Mouse (Mus musculus) midbrain, embryonic 10.5 days (tissue): ENCODE measurements around the gene Gucy2e. TPM values are rescaled to one million over a fixed set of nuclear protein-coding genes. Genes with fewer than 3 reads are reported as not detected.
A peak's percentile ranks its signal among the peaks of the same experiment; 100 is the strongest.

Experiments
- DNase-seq: peaks from one replicate; pipeline ENCODE4 v3.0.0-alpha.2; 2017; ENCODE audit warnings: low spot score
- H3K27ac ChIP-seq: fragments of 300-500 bp; sonication (generic); replicated peaks from 2 replicates; pipeline ENCODE4 v1.5.1; 2016; ENCODE audit warnings: mild to moderate bottlenecking
- H3K27me3 ChIP-seq: fragments of 300-500 bp; sonication (generic); 2 replicates; pipeline ENCODE4 v1.6.1; 2016; ENCODE audit warnings: low read depth, mild to moderate bottlenecking; ENCODE audit not compliant: poor library complexity, severe bottlenecking
- H3K36me3 ChIP-seq: fragments of 300-500 bp; sonication (generic); 2 replicates; pipeline ENCODE4 v1.6.1; 2016; ENCODE audit warnings: mild to moderate bottlenecking, moderate library complexity
- H3K4me1 ChIP-seq: fragments of 300-500 bp; sonication (generic); 2 replicates; pipeline ENCODE4 v1.6.1; 2016
- H3K4me3 ChIP-seq: fragments of 300-500 bp; sonication (generic); 2 replicates; pipeline ENCODE4 v1.5.1; 2016; ENCODE audit warnings: mild to moderate bottlenecking, moderate library complexity
- H3K9me3 ChIP-seq: fragments of 300-500 bp; sonication (generic); replicated peaks from 2 replicates; pipeline ENCODE4 v1.6.1; 2016; ENCODE audit warnings: mild to moderate bottlenecking
- WGBS: fragments of 180-500 bp; shearing (Covaris S2); methylation state at CpG from one replicate; pipeline ENCODE4 v1.1.7; 2016; 5-methylcytosine and 5-hydroxymethylcytosine counted together
- polyA plus RNA-seq: library from polyadenylated mRNA; unstranded; fragments of >200 nt; fragmentation: Nextera tagmentation; extraction: Ambion mirVana; gene quantifications from 2 replicates; pipeline ENCODE4 v1.2.1, GENCODE M21; 2016

Gucy2e gene
- polyA plus RNA-seq, 1 experiment from 2014 or later = 0.06 TPM

DNA sequence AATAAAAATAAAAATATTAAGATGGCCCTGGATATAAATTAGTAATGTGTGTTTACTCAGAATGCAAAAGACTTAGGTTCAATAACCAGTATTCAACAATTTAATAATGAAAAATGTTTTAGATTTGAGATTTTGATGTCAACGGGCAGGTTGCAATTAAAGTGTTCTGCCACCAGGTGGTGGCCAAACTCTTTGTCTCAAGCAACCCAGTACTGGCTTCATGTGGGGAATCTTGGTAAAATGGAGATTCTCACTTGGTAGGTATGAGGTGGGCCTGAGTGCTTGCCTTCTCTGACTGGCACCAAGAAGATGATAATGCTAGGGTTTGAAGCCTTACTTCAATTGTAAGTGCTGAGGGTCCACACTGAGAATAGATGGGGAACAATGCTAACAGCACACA is 44.0 kb downstream of the Gucy2e start:
- H3K4me1 ChIP-seq = peaks cover 14% of the 10 kb centered on the region
- 5% methylated on average over 1 of the region's 1 CpGs for WGBS

DNA sequence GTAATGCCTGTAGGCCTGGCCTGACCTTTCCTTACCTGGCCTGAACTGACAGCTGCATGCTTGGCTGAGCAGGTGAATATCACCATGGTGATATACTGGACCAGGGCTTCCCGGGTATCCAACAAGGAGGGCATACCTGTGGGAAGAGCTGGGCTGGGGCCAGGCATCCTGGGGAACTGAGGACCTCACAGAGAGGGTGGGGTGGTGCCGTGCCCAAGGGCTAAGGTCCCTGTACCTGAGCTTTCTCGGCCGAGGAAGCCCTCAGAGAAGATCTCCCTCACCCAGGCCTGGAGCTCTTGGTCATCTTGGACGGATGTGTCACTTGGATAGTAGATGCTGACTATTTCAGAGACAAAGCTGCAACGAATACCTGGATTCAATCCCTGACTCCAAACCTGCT is 50.9 kb downstream of the Gucy2e start:
- WGBS = 85% methylated on average over 6 of the region's 6 CpGs
- H3K27me3 ChIP-seq = no peaks in the 10 kb centered on the region
- H3K9me3 ChIP-seq = no peaks in the 10 kb centered on the region
- H3K36me3 ChIP-seq = no peaks in the 10 kb centered on the region
- no peak for DNase-seq
- H3K27ac ChIP-seq = no peak overlapping the region
- H3K4me1 ChIP-seq = no peaks in the 10 kb centered on the region
- H3K4me3 ChIP-seq = no peak overlapping the region

More for the DNA sequence above, 44.0 kb downstream of the Gucy2e start:
- DNase-seq = peak; percentile 28
- Histone ChIP-seq H3K36me3 (no peaks in the 10 kb centered on the region), H3K4me3 (no peak overlapping the region), H3K27me3 (peaks cover 27% of the 10 kb centered on the region), H3K9me3 (no peaks in the 10 kb centered on the region), H3K27ac (no peak overlapping the region)

DNA sequence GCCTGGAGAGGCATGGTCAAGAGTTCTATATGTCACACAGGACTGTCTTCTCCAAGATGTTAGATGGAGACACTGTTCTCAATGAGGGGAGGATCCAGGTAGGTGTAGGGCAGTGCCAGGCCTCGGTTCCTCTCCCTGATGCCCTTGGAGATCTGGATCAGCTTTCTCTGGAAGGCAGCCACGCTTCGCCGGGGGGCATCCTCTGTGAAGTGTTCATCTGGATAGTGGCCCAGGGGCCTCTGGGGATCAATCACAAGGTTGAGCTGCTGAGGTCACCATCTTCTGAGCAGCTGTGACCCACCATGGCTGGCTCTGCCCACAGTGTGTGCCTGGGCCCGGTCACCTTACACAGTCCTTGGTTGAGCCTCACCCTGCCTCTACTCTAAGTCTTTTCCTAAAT is 51.8 kb downstream of the Gucy2e start:
- Histone ChIP-seq H3K4me3 (no peak overlapping the region), H3K27me3 (no peaks in the 10 kb centered on the region), H3K9me3 (no peaks in the 10 kb centered on the region), H3K27ac (no peak overlapping the region), H3K36me3 (no peaks in the 10 kb centered on the region), H3K4me1 (no peaks in the 10 kb centered on the region)
- 92% methylated on average over 5 of the region's 5 CpGs for WGBS
- DNase-seq = no peak

DNA sequence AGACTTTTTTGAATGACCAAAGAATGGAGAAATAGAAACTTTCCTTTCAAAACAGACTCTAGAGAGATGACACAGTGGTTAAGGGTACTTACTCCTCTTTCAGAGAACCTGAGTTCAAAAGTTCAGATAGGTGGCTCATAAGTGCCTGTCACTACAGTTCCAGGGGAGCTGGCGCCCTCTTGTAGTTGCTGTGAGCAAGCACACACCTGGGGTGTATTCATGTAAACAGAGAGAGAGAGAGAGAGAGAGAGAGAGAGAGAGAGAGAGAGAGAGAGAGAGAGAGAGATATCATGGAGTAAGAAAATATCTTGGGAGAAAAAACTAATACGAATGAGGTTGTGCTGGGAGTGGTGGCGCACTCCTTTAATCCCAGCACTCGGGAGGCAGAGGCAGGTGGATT is 56.7 kb downstream of the Gucy2e start:
- no peaks in the 10 kb centered on the region for H3K27me3 ChIP-seq
- no peaks in the 10 kb centered on the region for H3K4me1 ChIP-seq
- H3K27ac ChIP-seq = no peak overlapping the region
- DNase-seq = no peak
- no peaks in the 10 kb centered on the region for H3K36me3 ChIP-seq
- no peak overlapping the region for H3K4me3 ChIP-seq
- WGBS = 82% methylated on average over 4 of the region's 4 CpGs
- no peaks in the 10 kb centered on the region for H3K9me3 ChIP-seq

DNA sequence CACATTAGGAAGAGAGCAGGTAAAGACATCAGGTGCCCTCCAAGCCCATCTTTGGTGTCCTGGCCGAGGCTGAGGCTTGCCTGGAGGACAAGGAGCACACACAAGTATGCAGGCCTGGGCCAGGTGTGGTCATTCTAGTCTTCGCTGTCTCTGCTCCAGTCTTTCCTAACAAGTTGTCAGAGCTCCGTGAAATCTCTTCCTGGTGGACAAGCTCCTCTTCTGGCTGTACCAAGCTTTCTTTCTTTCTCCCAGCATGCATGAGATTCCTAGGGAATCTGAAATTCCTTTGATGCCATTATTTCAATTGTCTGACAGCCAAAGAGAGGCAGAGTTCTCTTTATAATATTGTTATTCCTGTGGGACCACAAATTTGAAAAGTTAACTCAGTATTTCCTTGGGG is 57.3 kb downstream of the Gucy2e start:
- Histone ChIP-seq H3K4me3 (no peak overlapping the region), H3K36me3 (no peaks in the 10 kb centered on the region), H3K27me3 (no peaks in the 10 kb centered on the region), H3K27ac (no peak overlapping the region), H3K4me1 (no peaks in the 10 kb centered on the region), H3K9me3 (no peaks in the 10 kb centered on the region)
- 56% methylated on average over 3 of the region's 3 CpGs for WGBS
- DNase-seq = no peak

DNA sequence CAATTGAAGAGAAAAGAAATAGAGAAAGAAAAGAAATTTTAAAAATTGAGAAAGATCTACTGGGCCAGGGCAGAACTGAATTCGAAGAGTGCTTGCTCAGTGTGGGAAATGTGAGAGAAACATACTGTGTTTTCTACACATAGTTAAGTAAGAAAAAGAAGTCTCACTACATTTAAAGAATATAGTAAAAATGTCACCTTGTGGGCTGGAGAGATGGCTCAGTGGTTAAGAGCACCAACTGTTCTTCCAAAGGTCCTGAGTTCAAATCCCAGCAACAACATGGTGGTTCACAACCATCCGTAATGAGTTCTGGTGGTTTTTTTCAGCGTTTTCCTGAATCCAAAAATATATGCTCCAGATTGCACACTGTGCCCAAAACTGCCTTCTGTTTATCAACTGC is 58.3 kb downstream of the Gucy2e start:
- Histone ChIP-seq H3K4me3 (no peak overlapping the region), H3K4me1 (no peaks in the 10 kb centered on the region), H3K27me3 (no peaks in the 10 kb centered on the region), H3K27ac (no peak overlapping the region), H3K36me3 (no peaks in the 10 kb centered on the region), H3K9me3 (no peaks in the 10 kb centered on the region)
- no peak for DNase-seq
- WGBS = 86% methylated on average over 3 of the region's 3 CpGs

DNA sequence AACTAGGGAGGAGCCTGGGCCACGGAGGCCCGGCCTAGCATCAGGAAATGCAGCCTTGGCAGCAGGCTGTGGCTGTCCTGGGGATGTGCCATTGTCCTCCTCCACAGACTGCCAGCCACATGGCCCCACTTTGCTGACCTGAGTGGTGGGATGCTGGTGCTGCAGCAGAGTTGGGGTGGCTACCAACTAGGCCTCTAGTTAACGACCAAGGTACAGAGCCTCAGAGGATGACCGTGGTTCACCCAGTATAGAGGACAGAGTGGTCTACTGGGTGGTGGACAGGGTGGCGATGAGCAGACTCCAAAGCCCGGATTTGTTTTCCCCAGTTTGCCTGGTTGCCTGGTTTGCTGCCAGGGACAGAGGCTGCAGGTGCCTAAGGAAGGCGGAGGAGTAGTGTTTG is 62.1 kb downstream of the Gucy2e start:
- no peaks in the 10 kb centered on the region for H3K4me1 ChIP-seq
- no peak overlapping the region for H3K27ac ChIP-seq
- no peaks in the 10 kb centered on the region for H3K36me3 ChIP-seq
- 87% methylated on average over 7 of the region's 7 CpGs for WGBS
- H3K27me3 ChIP-seq = no peaks in the 10 kb centered on the region
- no peak overlapping the region for H3K4me3 ChIP-seq
- no peak for DNase-seq
- H3K9me3 ChIP-seq = no peaks in the 10 kb centered on the region

DNA sequence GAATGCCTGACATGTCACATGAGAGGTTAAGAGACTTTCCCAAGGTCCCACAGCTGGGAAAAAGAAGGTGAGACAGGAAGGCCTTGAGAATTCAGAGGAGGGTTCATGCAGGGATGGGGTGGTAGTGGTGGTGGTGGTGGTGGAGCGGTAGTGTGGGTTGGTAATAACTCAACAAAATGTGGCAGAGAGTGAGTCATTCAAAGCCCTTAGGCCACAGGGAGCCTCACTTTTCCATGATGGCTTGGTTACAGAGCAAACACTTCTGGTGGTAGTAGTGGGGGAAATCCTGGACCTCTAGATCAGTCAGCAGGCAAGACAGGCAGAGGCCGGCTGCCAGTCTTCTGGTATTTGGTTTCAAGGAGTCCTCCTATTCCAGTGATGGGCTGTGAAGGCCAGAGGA is 64.2 kb downstream of the Gucy2e start:
- no peaks in the 10 kb centered on the region for H3K27me3 ChIP-seq
- 93% methylated on average over 2 of the region's 2 CpGs for WGBS
- DNase-seq = no peak
- H3K4me3 ChIP-seq = no peak overlapping the region
- H3K36me3 ChIP-seq = no peaks in the 10 kb centered on the region
- H3K27ac ChIP-seq = no peak overlapping the region
- no peaks in the 10 kb centered on the region for H3K9me3 ChIP-seq
- no peaks in the 10 kb centered on the region for H3K4me1 ChIP-seq

DNA sequence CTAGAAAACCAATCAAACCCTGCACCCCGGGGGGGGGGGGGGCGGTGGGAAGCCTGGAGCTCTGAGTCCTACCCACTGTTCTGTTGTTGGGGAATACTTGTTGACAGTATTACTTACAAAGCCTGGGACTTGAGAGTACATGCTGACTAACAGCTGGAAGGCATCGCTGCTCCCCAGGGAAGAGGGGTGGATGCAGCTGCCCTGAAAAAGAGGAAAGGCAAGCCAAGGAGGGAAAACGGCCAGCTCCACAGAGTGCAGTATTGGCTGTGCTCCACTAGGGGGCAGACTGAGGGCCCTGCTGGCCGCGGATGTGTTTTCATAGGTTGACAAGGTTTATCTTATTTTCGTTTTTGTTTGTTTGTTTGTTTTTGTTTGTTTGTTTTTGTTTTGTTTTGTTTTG is 65.2 kb downstream of the Gucy2e start:
- no peaks in the 10 kb centered on the region for H3K9me3 ChIP-seq
- H3K4me1 ChIP-seq = no peaks in the 10 kb centered on the region
- peak; percentile 45 for DNase-seq
- WGBS = 27% methylated on average over 7 of the region's 7 CpGs
- H3K4me3 ChIP-seq = no peak overlapping the region
- no peaks in the 10 kb centered on the region for H3K27me3 ChIP-seq
- H3K36me3 ChIP-seq = no peaks in the 10 kb centered on the region
- no peak overlapping the region for H3K27ac ChIP-seq

DNA sequence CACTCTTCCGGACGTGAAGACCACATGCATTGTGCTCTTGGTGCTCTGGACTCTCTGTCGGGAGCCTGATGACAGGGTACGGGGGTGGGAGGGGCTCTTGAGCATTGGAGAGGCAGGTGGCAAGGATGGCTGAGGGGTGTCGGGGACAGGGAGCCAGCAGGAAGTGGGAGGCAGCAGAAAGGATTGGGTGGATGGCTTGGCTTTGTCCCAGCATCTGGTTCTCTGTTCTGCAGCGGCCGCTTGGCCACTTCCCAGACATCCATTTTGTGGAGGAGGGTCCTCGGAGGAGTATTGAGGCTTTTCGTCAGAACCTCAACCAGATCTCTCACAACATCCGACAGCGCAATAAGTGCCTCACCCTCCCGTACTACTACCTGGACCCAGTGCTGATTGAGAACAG is 67.5 kb downstream of the Gucy2e start:
- Histone ChIP-seq H3K4me3 (no peak overlapping the region), H3K36me3 (no peaks in the 10 kb centered on the region), H3K9me3 (no peaks in the 10 kb centered on the region), H3K4me1 (no peaks in the 10 kb centered on the region), H3K27ac (no peak overlapping the region), H3K27me3 (peaks cover 2% of the 10 kb centered on the region; the same call in 1 of the 2 replicates)
- no peak for DNase-seq
- WGBS = 91% methylated on average over 12 of the region's 12 CpGs

Other genes starting within 250 kb of the Gucy2e start
- gene Pfas, start 228.6 kb downstream of the Gucy2e start, polyA plus RNA-seq = 57.8 and 59.2 TPM in 2 replicates
- 82.4 and 85.6 TPM in 2 replicates for gene Ctc1, start 221.1 kb downstream of the Gucy2e start, polyA plus RNA-seq
- 218 and 239 TPM in 2 replicates for gene Aurkb, start 191.4 kb downstream of the Gucy2e start, polyA plus RNA-seq
- 6.9 and 8.7 TPM in 2 replicates for gene Borcs6, start 177.3 kb downstream of the Gucy2e start, polyA plus RNA-seq
- 63.4 and 64.8 TPM in 2 replicates for gene Tmem107, start 166.2 kb downstream of the Gucy2e start, polyA plus RNA-seq
- 63.1 and 90.1 TPM in 2 replicates for gene Vamp2, start 148.5 kb downstream of the Gucy2e start, polyA plus RNA-seq
- gene Per1, start 141.8 kb downstream of the Gucy2e start, polyA plus RNA-seq = 6.8 and 7.6 TPM in 2 replicates
- 0.07 and 0.09 TPM in 2 replicates for gene Hes7, start 116.6 kb downstream of the Gucy2e start, polyA plus RNA-seq
- gene 9130213A22Rik, start 114.4 kb downstream of the Gucy2e start, polyA plus RNA-seq = 0.07 and 0.14 TPM in 2 replicates
- 0.17 and 0.25 TPM in 2 replicates for gene Aloxe3, start 111.1 kb downstream of the Gucy2e start, polyA plus RNA-seq
- not detected in 2 replicates for gene Alox12b, start 80.0 kb downstream of the Gucy2e start, polyA plus RNA-seq
- gene Alox8, start 39.2 kb downstream of the Gucy2e start, polyA plus RNA-seq = 0.04 and 0.06 TPM in 2 replicates
- gene Cntrob, start 86.7 kb upstream of the Gucy2e start, polyA plus RNA-seq = 39.9 TPM in 2 replicates
- gene Trappc1, start 86.9 kb upstream of the Gucy2e start, polyA plus RNA-seq = 174 and 188 TPM in 2 replicates
- 1.4 and 2.3 TPM in 2 replicates for gene Kcnab3, start 89.2 kb upstream of the Gucy2e start, polyA plus RNA-seq
- 18.1 and 24.6 TPM in 2 replicates for gene Rnf227, start 103.4 kb upstream of the Gucy2e start, polyA plus RNA-seq
- 41.7 and 50.6 TPM in 2 replicates for gene Chd3, start 132.4 kb upstream of the Gucy2e start, polyA plus RNA-seq
- gene Naa38, start 158.5 kb upstream of the Gucy2e start, polyA plus RNA-seq = 145 and 146 TPM in 2 replicates
- 50.4 and 57.3 TPM in 2 replicates for gene Cyb5d1, start 158.6 kb upstream of the Gucy2e start, polyA plus RNA-seq
- 16.9 and 21.4 TPM in 2 replicates for gene Tmem88, start 161.2 kb upstream of the Gucy2e start, polyA plus RNA-seq
- gene Kdm6b, start 176.6 kb upstream of the Gucy2e start, polyA plus RNA-seq = 31.8 and 37.1 TPM in 2 replicates